Mouse (Mus musculus) layer of hippocampus, adult 9-10 months (tissue): ENCODE data around the gene Cldn4.
"Not testable (repeated sequence)": the region's sequence is repeated elsewhere in the genome, so short reads cannot be mapped to it uniquely, and the experiment has no call there.

Experiments used
- DNase-seq: peaks from one replicate; pipeline ENCODE4 v3.0.0; 2022; ENCODE audit warnings: low spot score

Gene Cldn4

DNA sequence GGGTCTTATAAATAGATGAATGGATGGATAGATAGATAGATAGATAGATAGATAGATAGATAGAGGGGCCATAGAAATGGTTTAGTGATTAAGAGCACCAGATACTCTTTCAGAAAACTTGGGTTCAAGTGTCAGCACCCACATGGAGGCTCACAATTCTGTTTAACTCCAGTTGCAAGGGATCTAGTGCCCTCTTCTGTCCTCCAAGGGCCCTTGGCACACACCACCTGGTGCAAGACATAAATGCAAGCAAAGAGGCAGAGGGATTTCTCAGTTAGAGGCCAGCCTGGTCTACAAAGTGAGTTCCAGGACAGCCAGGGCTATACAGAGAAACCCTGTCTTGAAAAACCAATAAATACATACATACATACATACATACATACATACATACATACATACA, 17.9 kb upstream of the Cldn4 start:
- not testable (repeated sequence) for DNase-seq

- no peak for DNase-seq
These were observed 16.8 kb upstream of the Cldn4 start for GRCm38 (mm10) chr5:134963546-134963945.

GRCm38 (mm10) chr5:134961519-134961918, 14.8 kb upstream of the Cldn4 start:
- no peak for DNase-seq

- no peak for DNase-seq
These were observed 13.7 kb upstream of the Cldn4 start for GRCm38 (mm10) chr5:134960430-134960829.

GRCm38 (mm10) chr5:134959114-134959513, 12.4 kb upstream of the Cldn4 start:
- no peak for DNase-seq

DNA sequence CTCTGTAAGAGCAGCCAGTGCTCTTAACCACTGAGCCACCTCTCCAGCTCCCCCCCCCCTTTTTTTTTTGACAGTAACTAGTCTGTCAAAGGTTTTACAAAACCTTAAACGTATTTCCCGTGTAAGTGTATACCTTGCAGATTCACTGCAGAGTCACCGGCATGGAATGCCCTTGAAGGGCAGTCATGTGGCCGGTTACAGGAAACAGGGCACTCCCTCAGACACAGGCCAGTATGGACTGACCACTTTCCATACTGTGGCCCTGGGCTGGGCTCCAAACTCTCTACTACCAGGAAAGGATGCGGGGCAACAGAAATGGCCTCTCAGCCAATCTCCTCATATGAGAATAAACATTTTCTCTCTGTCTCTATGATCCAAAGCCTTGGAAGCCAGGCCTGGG, 8.8 kb upstream of the Cldn4 start:
- no peak for DNase-seq

DNA sequence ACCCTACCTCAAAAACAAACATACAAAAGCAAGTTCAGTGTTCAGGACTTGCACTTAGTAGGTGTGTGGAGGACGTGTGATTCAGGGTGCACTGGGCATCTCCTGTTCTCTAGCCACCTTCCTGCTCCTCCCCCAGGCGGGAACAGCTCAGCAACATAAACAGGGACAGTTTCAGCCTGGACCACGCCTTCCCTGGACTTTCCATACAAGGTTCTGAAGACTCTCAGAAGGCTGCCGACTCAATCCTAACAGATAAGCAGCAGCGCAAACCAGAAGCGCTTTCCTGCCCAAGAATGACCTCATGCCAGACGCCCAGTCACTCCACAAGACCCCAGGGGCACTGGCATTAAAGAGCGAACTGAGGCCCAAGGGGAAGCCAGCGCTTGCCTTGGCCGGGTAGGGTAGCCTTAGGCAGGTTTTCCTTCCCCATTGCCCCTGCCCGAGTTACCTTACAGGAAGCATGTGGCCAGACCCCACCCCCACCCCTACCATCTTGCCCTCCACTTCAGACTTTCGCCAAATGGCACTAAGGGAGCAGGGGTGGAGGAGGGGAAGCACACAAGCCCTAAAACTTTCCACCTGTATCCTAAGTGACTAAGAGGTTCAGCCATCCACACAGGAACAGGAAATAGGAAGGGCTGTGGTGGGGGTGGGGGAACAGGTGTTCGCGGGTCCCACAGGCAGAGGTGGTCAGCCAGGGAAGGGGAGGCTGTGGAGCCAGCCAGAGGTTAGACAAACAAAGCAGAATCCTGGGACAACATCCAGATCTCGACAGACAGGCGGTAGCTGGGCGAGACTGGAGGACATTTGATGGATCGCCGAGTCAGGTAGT, 4.5 kb upstream of the Cldn4 start:
- no peak for DNase-seq

- no peak for DNase-seq
These were observed 1.3 kb upstream of the Cldn4 start for GRCm38 (mm10) chr5:134948085-134948439.

- DNase-seq: no peak
These were observed 818 bp upstream of the Cldn4 start for GRCm38 (mm10) chr5:134947420-134948084.

DNA sequence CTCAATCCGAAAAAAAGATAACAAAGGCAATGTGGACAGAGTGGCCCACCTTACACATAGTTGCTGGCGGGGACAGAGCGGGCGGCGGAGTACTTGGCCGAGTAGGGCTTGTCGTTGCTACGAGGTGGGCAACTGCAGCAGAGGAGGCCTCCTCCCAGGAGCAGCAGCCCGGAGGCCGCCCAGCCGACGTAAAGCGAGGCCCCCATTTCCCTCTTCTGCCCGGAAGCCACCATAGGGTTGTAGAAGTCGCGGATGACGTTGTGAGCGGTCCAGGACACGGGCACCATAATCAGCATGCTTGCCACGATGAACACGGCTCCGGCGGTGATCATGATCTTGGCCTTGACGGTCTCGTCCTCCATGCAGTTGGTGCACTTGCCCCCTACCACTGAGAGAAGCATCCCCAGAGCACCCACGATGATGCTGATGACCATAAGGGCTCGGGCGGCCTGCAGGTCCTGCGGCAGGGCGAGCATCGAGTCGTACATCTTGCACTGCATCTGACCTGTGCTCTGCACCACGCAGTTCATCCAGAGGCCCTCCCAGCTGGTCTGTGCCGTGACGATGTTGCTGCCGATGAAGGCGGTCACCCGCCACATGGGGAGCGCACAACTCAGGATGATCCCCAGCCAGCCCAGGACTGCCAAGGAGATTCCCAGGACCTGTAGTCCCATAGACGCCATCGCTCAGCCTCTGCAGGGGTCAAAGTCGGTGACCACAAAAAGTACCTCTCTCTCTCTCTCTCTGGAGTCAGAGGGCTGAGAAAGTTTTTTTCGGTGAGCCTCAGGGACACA, 474 bp downstream of the Cldn4 start:
- no peak for DNase-seq

- no peak for DNase-seq
These were observed 1.3 kb downstream of the Cldn4 start for GRCm38 (mm10) chr5:134945266-134945959.

- no peak for DNase-seq
These were observed 2.6 kb downstream of the Cldn4 start for GRCm38 (mm10) chr5:134944179-134944578.

DNA sequence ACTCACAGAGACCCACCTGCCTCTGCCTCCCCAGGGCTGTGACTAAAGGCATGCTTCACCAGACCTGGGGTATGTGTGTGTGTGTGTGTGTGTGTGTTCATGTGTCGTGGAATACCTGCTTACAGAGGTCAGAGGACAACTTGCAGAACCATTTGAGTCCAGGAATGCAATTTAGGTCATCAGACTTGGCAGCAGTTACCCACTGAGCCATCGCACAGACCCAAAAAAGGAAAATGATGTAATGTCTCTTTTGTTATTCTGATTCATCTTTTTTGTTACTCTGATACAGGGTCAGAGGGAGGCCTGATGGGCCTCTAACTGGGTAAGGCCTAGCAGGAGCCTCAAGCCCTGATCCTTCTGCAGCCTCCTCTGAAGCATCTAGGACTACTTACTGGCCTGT, 4.0 kb downstream of the Cldn4 start:
- DNase-seq: no peak

GRCm38 (mm10) chr5:134941472-134942209, 5.1 kb downstream of the Cldn4 start:
- DNase-seq: no peak

- DNase-seq: not testable (repeated sequence)
These were observed 7.2 kb downstream of the Cldn4 start for GRCm38 (mm10) chr5:134939554-134939953.

- DNase-seq: no peak
These were observed 7.7 kb downstream of the Cldn4 start for GRCm38 (mm10) chr5:134939069-134939468.

GRCm38 (mm10) chr5:134936626-134937185, 10.0 kb downstream of the Cldn4 start:
- no peak for DNase-seq

DNA sequence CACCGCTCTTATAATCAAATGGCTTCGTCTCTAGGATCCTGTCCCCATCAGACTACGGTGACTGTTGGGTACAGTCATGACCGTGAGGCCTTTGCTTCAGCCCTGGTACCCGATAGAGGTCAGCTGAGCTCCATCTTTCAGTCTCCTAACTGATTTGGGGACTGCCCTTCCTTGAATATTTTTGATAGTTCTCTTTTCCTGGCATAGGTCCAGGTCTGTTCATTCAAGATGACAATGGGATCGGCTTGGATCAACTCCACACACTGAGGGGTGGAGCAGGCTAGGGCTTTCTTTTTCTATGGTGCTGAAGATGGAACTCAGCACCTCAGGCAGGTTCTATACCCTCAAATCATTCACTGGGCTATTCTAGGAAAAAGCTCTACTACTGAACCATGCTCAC, 10.7 kb downstream of the Cldn4 start:
- DNase-seq: no peak

GRCm38 (mm10) chr5:134934666-134935065, 12.1 kb downstream of the Cldn4 start:
- DNase-seq: no peak

GRCm38 (mm10) chr5:134933686-134934085, 13.0 kb downstream of the Cldn4 start:
- DNase-seq: not testable (repeated sequence)

DNA sequence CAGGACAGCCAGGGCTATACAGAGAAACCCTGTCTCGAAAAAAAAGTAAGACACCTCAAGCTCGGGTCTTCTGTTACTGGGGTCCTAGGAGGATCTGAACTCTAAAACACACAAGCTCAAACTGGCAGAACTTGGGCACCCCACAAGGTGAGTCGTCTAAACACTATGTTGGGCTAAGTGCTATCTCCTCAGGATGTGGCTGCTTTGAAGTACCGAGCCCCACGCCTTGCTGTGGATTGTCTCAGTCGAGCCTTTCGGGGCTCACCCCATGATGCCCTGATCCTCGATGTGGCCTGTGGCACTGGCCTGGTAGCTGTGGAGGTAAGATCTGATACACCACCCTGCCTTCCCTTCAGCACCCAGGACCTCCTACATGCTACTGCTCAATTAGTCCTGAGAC, 13.5 kb downstream of the Cldn4 start:
- no peak for DNase-seq
